Mouse (Mus musculus): ENCODE measurements at regions not wholly inside any gene's neighbourhood (a gene's known extent, or its start where the extent isn't known, plus 50 kb on each side); places are given as distances from the start of the nearest gene placed in this dataset.

DNA sequence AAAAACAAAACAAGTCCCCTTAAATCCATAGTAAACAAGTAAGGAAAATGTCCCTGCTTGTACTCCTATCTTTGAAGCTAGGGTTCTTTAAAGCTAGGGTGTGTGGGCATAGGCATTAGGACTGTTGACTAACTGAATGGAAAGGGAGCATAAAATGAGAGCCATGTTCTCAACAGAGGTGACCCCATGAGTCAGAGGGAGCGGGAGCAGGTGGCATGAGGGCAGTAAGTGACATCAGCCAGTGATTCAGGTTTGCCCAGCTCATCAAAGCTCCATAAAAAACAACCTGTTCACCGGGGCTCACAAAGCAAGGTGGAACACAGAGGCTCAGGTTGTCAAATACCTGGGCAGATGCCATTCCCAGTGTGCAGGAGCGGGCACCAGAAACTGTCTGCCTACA lies 104.6 kb upstream of the 1700056E22Rik start:
- DNase-seq (ENCODE audit: low spot score in 2 of 2): no peak

DNA sequence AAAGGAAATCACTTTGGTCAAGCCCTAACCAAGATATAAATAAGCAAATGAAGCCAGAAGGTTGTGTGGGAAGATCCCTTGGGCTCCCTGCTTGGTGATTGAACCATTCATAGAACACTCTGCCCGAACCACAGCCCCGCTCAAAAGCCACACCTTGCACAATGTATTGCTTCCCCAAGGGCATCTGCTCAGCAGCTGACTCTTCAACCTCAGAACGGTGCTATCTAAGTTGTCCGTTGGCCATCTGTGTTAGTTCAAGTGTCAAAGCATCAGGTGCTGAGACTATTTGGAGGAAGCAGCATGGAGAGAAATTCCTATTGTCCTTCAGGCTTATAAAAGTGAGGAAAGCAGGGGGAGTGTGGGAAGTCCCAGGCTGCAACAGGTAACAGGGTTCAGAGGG lies 96.8 kb upstream of the 1700056E22Rik start:
- DNase-seq (ENCODE audit: low spot score in 2 of 2): no peak

DNA sequence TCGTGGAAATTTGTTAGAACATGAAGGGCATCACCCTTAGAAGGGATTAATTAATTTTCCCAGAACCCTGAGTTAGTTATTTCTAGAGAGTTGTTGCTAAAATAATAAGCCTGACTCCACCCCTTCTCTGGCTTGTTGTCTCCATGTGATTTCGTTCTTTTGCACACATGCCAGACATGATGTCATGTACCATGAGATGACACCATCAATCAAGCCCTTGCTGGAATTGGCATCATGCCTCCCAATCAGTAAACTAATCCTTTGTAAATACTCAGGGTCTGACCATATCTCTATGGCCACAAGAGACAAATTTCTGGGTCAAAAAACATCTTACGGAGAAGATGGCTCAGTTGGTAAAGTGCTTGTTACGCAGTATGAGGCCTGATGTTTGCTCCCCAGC lies 93.2 kb upstream of the 1700056E22Rik start:
- no peak for DNase-seq (ENCODE audit: low spot score in 2 of 2)

DNA sequence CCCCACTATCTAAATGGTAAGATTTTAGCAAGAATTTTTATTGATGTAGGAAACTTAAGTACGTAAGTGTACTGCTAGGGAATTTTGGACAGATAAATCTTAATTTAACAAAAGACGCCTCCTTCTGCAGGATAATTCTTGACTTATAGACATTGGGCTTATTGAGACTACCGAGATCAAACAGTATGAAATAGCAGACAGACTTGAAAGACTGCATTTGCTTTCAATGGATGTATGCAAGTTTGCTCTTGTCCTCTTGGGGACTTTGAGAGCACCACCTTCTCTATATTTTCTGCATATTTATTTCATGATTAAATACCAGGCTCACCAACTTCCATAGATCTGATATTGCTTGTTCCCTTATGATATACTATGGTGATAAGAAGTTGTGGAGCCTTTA lies 92.8 kb upstream of the 1700056E22Rik start:
- no peak for DNase-seq (ENCODE audit: low spot score in 2 of 2)
